Mouse (Mus musculus) megakaryocyte, embryonic 14.5 days (primary cell): ENCODE measurements around the gene Stra6.

Experiments
- FLI1 ChIP-seq: IDR thresholded peaks from 2 replicates; pipeline ENCODE4 v1.6.1; 2012; ENCODE audit warnings: low read length, inconsistent platforms, mixed read lengths
- GATA1 ChIP-seq: IDR thresholded peaks from 3 replicates; pipeline ENCODE4 v1.6.1; 2012; ENCODE audit warnings: mixed read lengths, low read length, inconsistent platforms, borderline replicate concordance

DNA sequence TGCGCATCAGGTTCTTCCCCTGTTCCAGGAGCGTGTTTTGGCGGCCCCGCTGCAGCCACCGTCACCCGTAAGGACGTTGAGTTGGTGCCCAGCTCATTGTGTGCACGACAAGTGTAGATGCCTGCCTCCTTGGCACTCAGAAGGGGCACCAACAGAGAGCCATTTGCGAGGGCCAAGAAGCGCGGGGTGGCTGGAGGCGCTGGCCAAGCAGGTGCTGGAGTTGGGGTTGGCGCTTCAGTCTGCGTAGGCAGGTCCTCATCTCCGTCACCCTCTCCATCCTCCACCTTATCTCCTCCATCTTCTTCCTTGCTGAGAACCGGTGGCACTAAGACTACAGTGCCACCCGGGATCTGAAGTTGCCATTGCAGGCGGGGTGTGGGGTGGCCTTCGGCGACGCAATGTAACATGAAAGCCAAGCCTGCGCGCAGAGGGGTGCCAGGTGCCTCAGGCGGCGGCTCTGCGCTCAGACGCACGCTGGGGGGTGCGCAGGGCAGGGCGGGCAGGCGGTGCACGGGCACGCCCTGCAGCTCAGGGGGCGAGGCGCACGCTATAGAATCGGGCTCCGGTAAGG, 135.3 kb downstream of the Stra6 start:
- TF ChIP-seq FLI1 (no peak), GATA1 (no peak)
